Mouse (Mus musculus) cerebellum, adult 2 months (tissue): ENCODE measurements at regions not wholly inside any gene's neighbourhood (a gene's known extent, or its start where the extent isn't known, plus 50 kb on each side); places are given as distances from the start of the nearest gene placed in this dataset.

ENCODE experiments used
- CTCF ChIP-seq: fragments of 200-500 bp; IDR thresholded peaks from 2 replicates; pipeline ENCODE4 v1.5.1; 2011; ENCODE audit warnings: low read depth, mild to moderate bottlenecking, control low read depth, low read length, moderate library complexity, borderline replicate concordance; ENCODE audit not compliant: insufficient read depth
- POLR2A ChIP-seq: fragments of 200-500 bp; IDR thresholded peaks from 2 replicates; pipeline ENCODE4 v1.6.1; 2011; ENCODE audit warnings: low read length, control low read depth, borderline replicate concordance; ENCODE audit not compliant: insufficient read depth

GRCm38 (mm10) chr7:70604471-70605174 lies 238.1 kb upstream of the Nr2f2 start:
- TF ChIP-seq CTCF (no peak), POLR2A (no peak)
